Mouse (Mus musculus) bone marrow macrophage, adult 2 months (primary cell): ENCODE data around the gene Tbc1d9.

Source experiments
- CTCF ChIP-seq: IDR thresholded peaks from 2 replicates; pipeline ENCODE4 v1.5.1; 2012; ENCODE audit warnings: low read depth, mild to moderate bottlenecking, low read length, moderate library complexity
- POLR2A ChIP-seq: IDR thresholded peaks from 2 replicates; pipeline ENCODE4 v1.6.1; 2012; ENCODE audit warnings: mild to moderate bottlenecking, low read depth, low read length, borderline replicate concordance

GRCm38 (mm10) chr8:83169127-83169526 lies 4.0 kb downstream of the Tbc1d9 start:
- TF ChIP-seq CTCF, result no peak
- TF ChIP-seq POLR2A, result no peak
